Mouse (Mus musculus) hindbrain, embryonic 13.5 days (tissue): ENCODE results near the gene Fam53b. TPM values are rescaled to one million over a fixed set of nuclear protein-coding genes. Genes with fewer than 3 reads are reported as not detected.

ENCODE experiments used
- ATAC-seq: fragments of 200-750 bp; cut with Nextera tagmentation; 2 replicates; pipeline ENCODE4 v1.8.0; 2017; ENCODE audit warnings: moderate TSS enrichment; ENCODE audit not compliant: low FRiP score
- H3K27ac ChIP-seq: fragments of 300-500 bp; sonication (generic); 2 replicates; pipeline ENCODE4 v1.5.1; 2015; ENCODE audit warnings: inconsistent platforms, mild to moderate bottlenecking, moderate library complexity
- H3K27me3 ChIP-seq: fragments of 300-500 bp; sonication (generic); 2 replicates; pipeline ENCODE4 v1.6.1; 2015; ENCODE audit warnings: mild to moderate bottlenecking, inconsistent platforms
- H3K36me3 ChIP-seq: fragments of 300-500 bp; sonication (generic); 2 replicates; pipeline ENCODE4 v1.6.1; 2015; ENCODE audit warnings: mild to moderate bottlenecking, inconsistent platforms
- H3K4me1 ChIP-seq: fragments of 300-500 bp; sonication (generic); replicated peaks from 2 replicates; pipeline ENCODE4 v1.6.1; 2015; ENCODE audit warnings: inconsistent platforms
- H3K4me2 ChIP-seq: fragments of 300-500 bp; sonication (generic); 2 replicates; pipeline ENCODE4 v1.6.1; 2015; ENCODE audit warnings: inconsistent platforms, mild to moderate bottlenecking, moderate library complexity
- H3K4me3 ChIP-seq: fragments of 300-500 bp; sonication (generic); 2 replicates; pipeline ENCODE4 v1.5.1; 2015; ENCODE audit warnings: mild to moderate bottlenecking, inconsistent platforms
- H3K9ac ChIP-seq: fragments of 300-500 bp; sonication (generic); 2 replicates; pipeline ENCODE4 v1.6.1; 2015; ENCODE audit warnings: mild to moderate bottlenecking, inconsistent platforms
- H3K9me3 ChIP-seq: fragments of 300-500 bp; sonication (generic); 2 replicates; pipeline ENCODE4 v1.6.1; 2016; ENCODE audit warnings: inconsistent platforms
- WGBS: fragments of 180-500 bp; shearing (Covaris S2); methylation state at CpG from one replicate; pipeline ENCODE4 v1.1.7; 2015; 5-methylcytosine and 5-hydroxymethylcytosine counted together
- polyA plus RNA-seq: library from polyadenylated mRNA; unstranded; fragments of >200 nt; fragmentation: Nextera tagmentation; extraction: Ambion mirVana; gene quantifications from 2 replicates; pipeline ENCODE4 v1.2.1, GENCODE M21; 2015

The Fam53b gene
- polyA plus RNA-seq, 1 experiment from 2014 or later, result 19.3 TPM

- H3K9me3 ChIP-seq, result no peaks in the 10 kb centered on the region
- no peak overlapping the region for H3K4me2 ChIP-seq
- peaks cover 32% of the 10 kb centered on the region for H3K4me1 ChIP-seq
- H3K36me3 ChIP-seq, result peaks cover 4% of the 10 kb centered on the region; the same call in 1 of the 2 replicates
- no peak for ATAC-seq
- no peak overlapping the region for H3K4me3 ChIP-seq
- no peak overlapping the region for H3K27ac ChIP-seq
- H3K9ac ChIP-seq, result no peak overlapping the region
- H3K27me3 ChIP-seq, result no peaks in the 10 kb centered on the region
- WGBS, result 91% methylated on average over 10 of the region's 10 CpGs
Measured at GRCm38 (mm10) chr7:132800868-132801267, 12.8 kb downstream of the Fam53b start.

GRCm38 (mm10) chr7:132799119-132800016 lies 14.3 kb downstream of the Fam53b start:
- Histone ChIP-seq H3K36me3 (peaks cover 4% of the 10 kb centered on the region; the same call in 1 of the 2 replicates), H3K4me1 (peaks cover 24% of the 10 kb centered on the region), H3K4me3 (no peak overlapping the region), H3K27me3 (no peaks in the 10 kb centered on the region), H3K4me2 (no peak overlapping the region), H3K9me3 (no peaks in the 10 kb centered on the region), H3K9ac (no peak overlapping the region), H3K27ac (no peak overlapping the region)
- 89% methylated on average over 5 of the region's 5 CpGs for WGBS
- ATAC-seq, result no peak

- Histone ChIP-seq H3K4me2 (no peak overlapping the region), H3K4me3 (no peak overlapping the region), H3K9me3 (no peaks in the 10 kb centered on the region), H3K27ac (no peak overlapping the region), H3K4me1 (peaks cover 30% of the 10 kb centered on the region), H3K9ac (no peak overlapping the region), H3K36me3 (no peaks in the 10 kb centered on the region), H3K27me3 (no peaks in the 10 kb centered on the region)
- WGBS, result 93% methylated on average over 5 of the region's 5 CpGs
- no peak for ATAC-seq
Measured at GRCm38 (mm10) chr7:132795141-132795540, 18.5 kb downstream of the Fam53b start.

- Histone ChIP-seq H3K27ac (no peak overlapping the region), H3K9me3 (no peaks in the 10 kb centered on the region), H3K9ac (no peak overlapping the region), H3K4me2 (no peak overlapping the region), H3K4me3 (no peak overlapping the region), H3K4me1 (peaks cover 26% of the 10 kb centered on the region), H3K27me3 (no peaks in the 10 kb centered on the region), H3K36me3 (no peaks in the 10 kb centered on the region)
- 69% methylated on average over 6 of the region's 6 CpGs for WGBS
- no peak for ATAC-seq
Measured at GRCm38 (mm10) chr7:132793467-132793866, 20.2 kb downstream of the Fam53b start.

GRCm38 (mm10) chr7:132790447-132791219 lies 23.1 kb downstream of the Fam53b start:
- H3K9ac ChIP-seq, result no peak overlapping the region
- H3K27me3 ChIP-seq, result no peaks in the 10 kb centered on the region
- H3K27ac ChIP-seq, result no peak overlapping the region
- H3K9me3 ChIP-seq, result no peaks in the 10 kb centered on the region
- 82% methylated on average over 14 of the region's 14 CpGs for WGBS
- no peak overlapping the region for H3K4me3 ChIP-seq
- no peaks in the 10 kb centered on the region for H3K36me3 ChIP-seq
- no peak for ATAC-seq
- H3K4me1 ChIP-seq, result peaks cover 42% of the 10 kb centered on the region
- no peak overlapping the region for H3K4me2 ChIP-seq

GRCm38 (mm10) chr7:132788826-132789225 lies 24.9 kb downstream of the Fam53b start:
- Histone ChIP-seq H3K4me1 (peaks cover 44% of the 10 kb centered on the region), H3K4me3 (no peak overlapping the region), H3K27me3 (no peaks in the 10 kb centered on the region), H3K27ac (no peak overlapping the region), H3K36me3 (no peaks in the 10 kb centered on the region), H3K9ac (no peak overlapping the region), H3K9me3 (no peaks in the 10 kb centered on the region), H3K4me2 (no peak overlapping the region)
- no peak for ATAC-seq
- 95% methylated on average over 13 of the region's 13 CpGs for WGBS

- ATAC-seq, result no peak
- whole genome bisulfite sequencing, result 91% methylated on average over 4 of the region's 4 CpGs
Measured at GRCm38 (mm10) chr7:132787496-132788190, 26.0 kb downstream of the Fam53b start.

GRCm38 (mm10) chr7:132787022-132787421 lies 26.7 kb downstream of the Fam53b start:
- Histone ChIP-seq H3K36me3 (no peaks in the 10 kb centered on the region), H3K4me1 (peaks cover 39% of the 10 kb centered on the region), H3K4me3 (no peak overlapping the region), H3K4me2 (no peak overlapping the region), H3K27me3 (no peaks in the 10 kb centered on the region), H3K9me3 (no peaks in the 10 kb centered on the region), H3K9ac (no peak overlapping the region), H3K27ac (no peak overlapping the region)
- ATAC-seq, result no peak
- WGBS, result 91% methylated on average over 4 of the region's 4 CpGs

More at GRCm38 (mm10) chr7:132787496-132788190, 26.0 kb downstream of the Fam53b start:
- H3K27me3 ChIP-seq, result no peaks in the 10 kb centered on the region
- no peak overlapping the region for H3K9ac ChIP-seq
- no peak overlapping the region for H3K4me2 ChIP-seq
- no peaks in the 10 kb centered on the region for H3K36me3 ChIP-seq
- no peak overlapping the region for H3K4me3 ChIP-seq
- no peak overlapping the region for H3K27ac ChIP-seq
- H3K9me3 ChIP-seq, result no peaks in the 10 kb centered on the region
- H3K4me1 ChIP-seq, result peaks cover 36% of the 10 kb centered on the region

GRCm38 (mm10) chr7:132786522-132786921 lies 27.2 kb downstream of the Fam53b start:
- ATAC-seq, result no peak; the same call in 1 of the 2 replicates
- Histone ChIP-seq H3K27me3 (no peaks in the 10 kb centered on the region), H3K36me3 (no peaks in the 10 kb centered on the region), H3K4me3 (no peak overlapping the region), H3K4me2 (no peak overlapping the region), H3K4me1 (peaks cover 39% of the 10 kb centered on the region), H3K9me3 (no peaks in the 10 kb centered on the region), H3K9ac (no peak overlapping the region), H3K27ac (no peak overlapping the region)
- 43% methylated on average over 4 of the region's 4 CpGs for WGBS

- 81% methylated on average over 7 of the region's 7 CpGs for WGBS
- no peak for ATAC-seq
- H3K4me3 ChIP-seq, result no peak overlapping the region
- no peaks in the 10 kb centered on the region for H3K9me3 ChIP-seq
- H3K36me3 ChIP-seq, result no peaks in the 10 kb centered on the region
- peaks cover 42% of the 10 kb centered on the region for H3K4me1 ChIP-seq
- no peak overlapping the region for H3K27ac ChIP-seq
- no peak overlapping the region for H3K9ac ChIP-seq
- H3K27me3 ChIP-seq, result no peaks in the 10 kb centered on the region
- no peak overlapping the region for H3K4me2 ChIP-seq
Measured at GRCm38 (mm10) chr7:132786011-132786410, 27.7 kb downstream of the Fam53b start.

GRCm38 (mm10) chr7:132784101-132784500 lies 29.6 kb downstream of the Fam53b start:
- no peak overlapping the region for H3K27ac ChIP-seq
- H3K4me1 ChIP-seq, result peaks cover 50% of the 10 kb centered on the region
- no peak overlapping the region for H3K9ac ChIP-seq
- no peaks in the 10 kb centered on the region for H3K9me3 ChIP-seq
- no peaks in the 10 kb centered on the region for H3K36me3 ChIP-seq
- no peaks in the 10 kb centered on the region for H3K27me3 ChIP-seq
- H3K4me3 ChIP-seq, result no peak overlapping the region
- WGBS, result 88% methylated on average over 5 of the region's 5 CpGs
- no peak overlapping the region for H3K4me2 ChIP-seq
- no peak for ATAC-seq

- H3K27ac ChIP-seq, result peak overlapping the region; percentile 79
- H3K36me3 ChIP-seq, result peaks cover 18% of the 10 kb centered on the region
- ATAC-seq, result no peak
- 0 out of 2 replicates have a peak overlapping the region, but pooled peaks have one; percentile 26 for H3K9ac ChIP-seq
- 67% methylated on average over 6 of the region's 6 CpGs for WGBS
- H3K4me3 ChIP-seq, result no peak overlapping the region
- H3K4me1 ChIP-seq, result peaks cover 48% of the 10 kb centered on the region
- H3K4me2 ChIP-seq, result no peak overlapping the region
- no peaks in the 10 kb centered on the region for H3K9me3 ChIP-seq
- no peaks in the 10 kb centered on the region for H3K27me3 ChIP-seq
Measured at GRCm38 (mm10) chr7:132781850-132782249, 31.8 kb downstream of the Fam53b start.
